Mouse (Mus musculus): ENCODE results near the gene Rtp3. TPM values are rescaled to one million over a fixed set of nuclear protein-coding genes. Genes with fewer than 3 reads are reported as not detected.

Rtp3 gene
- 3.0 TPM for polyA plus RNA-seq (2014; fragmentation: Illumina TruSeq; extraction: RNeasy Lipid Tissue Mini Kit (QIAGEN cat#74804); ENCODE audit: low read depth, low replicate concordance)

GRCm38 (mm10) chr9:110990204-110990603 lies at the start of gene Rtp3:
Gene Rtp3 (minus strand): TSS chr9:110990583.

DNA sequence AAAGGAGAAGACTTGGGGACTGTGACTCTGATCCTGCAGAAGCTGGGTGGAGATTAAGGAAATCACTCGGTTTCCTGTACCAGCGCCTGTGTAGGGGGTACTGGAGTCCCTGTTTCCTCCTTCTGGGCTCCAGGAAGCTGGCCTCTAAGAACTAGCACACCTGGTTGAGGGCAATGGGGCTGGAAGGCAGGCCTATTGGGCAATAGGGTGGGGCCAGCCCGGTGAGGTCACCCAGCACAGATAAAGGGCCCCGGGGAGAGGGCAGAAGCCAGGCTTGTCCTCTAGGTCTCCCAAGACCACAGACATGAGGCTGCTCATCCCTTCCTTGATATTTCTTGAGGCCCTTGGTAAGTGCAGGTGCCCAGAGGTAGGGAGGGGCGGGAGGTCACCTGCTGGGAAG lies 28.6 kb upstream of the Rtp3 start, which contains the start of gene Ltf:
TSS of gene Ltf (plus strand) at position 250 of the 400 bp plus-strand sequence.

DNA sequence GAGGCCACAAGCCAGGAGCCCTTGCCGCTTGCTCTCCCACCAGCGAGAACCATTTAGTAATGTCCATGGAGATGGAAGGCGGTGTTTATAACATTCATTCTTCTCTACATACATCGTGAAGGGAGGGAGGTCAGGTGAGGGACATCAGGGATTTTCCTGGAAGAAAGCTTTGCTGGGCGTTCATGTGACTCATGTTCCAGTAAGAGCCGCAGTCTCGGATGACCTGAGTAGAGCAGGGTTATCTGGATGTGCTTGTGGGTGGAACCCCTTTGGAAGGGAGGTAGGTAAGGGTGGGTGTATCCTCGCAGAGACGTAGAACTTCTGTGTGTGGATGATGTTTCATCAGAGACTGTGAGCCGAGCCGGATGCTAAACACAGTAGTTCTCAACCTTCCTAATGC lies 39.0 kb downstream of the Rtp3 start, which contains the start of gene Lrrc2:
TSS of gene Lrrc2 (plus strand) at position 149 of the 400 bp plus-strand sequence.

DNA sequence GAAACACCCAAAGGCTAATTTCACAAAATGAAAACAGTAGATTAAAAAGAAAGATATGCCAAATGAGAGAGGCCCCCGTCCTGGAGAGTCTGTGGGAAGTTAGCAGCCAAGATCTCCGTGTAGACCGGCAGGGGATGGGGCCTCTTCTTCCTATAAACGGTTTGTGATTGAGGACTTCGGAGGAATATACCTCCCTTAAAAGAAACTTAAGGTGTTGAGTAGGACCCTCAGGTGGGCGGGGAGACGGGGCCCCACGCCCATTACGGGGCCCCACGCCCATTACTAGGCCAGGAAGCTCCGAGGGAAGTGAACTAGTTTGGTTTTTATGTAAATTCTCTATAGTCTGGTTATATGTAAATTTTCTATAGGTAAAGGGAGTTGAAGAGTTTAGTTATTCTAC lies 44.5 kb downstream of the Rtp3 start, which contains the start of gene Tdgf1:
TSS of gene Tdgf1 (minus strand) at position 233 of the 400 bp plus-strand sequence.

Other genes with a start within 250 kb of the Rtp3 start
- gene Myl3, start 248.7 kb downstream of the Rtp3 start, polyA plus RNA-seq (2014; fragmentation: Illumina TruSeq; extraction: RNeasy Lipid Tissue Mini Kit (QIAGEN cat#74804); ENCODE audit: low read depth, low replicate concordance): not detected
- 10.3 TPM for gene Pth1r, start 243.4 kb downstream of the Rtp3 start, polyA plus RNA-seq (2014; fragmentation: Illumina TruSeq; extraction: RNeasy Lipid Tissue Mini Kit (QIAGEN cat#74804); ENCODE audit: low read depth, low replicate concordance)
- gene Prss42, start 192.4 kb downstream of the Rtp3 start, polyA plus RNA-seq (2014; fragmentation: Illumina TruSeq; extraction: RNeasy Lipid Tissue Mini Kit (QIAGEN cat#74804); ENCODE audit: low read depth, low replicate concordance): not detected
- gene Prss44, start 176.6 kb downstream of the Rtp3 start, polyA plus RNA-seq (2014; fragmentation: Illumina TruSeq; extraction: RNeasy Lipid Tissue Mini Kit (QIAGEN cat#74804); ENCODE audit: low read depth, low replicate concordance): not detected
- gene Prss43, start 163.9 kb downstream of the Rtp3 start, polyA plus RNA-seq (2014; fragmentation: Illumina TruSeq; extraction: RNeasy Lipid Tissue Mini Kit (QIAGEN cat#74804); ENCODE audit: low read depth, low replicate concordance): not detected
- gene Prss45, start 156.0 kb downstream of the Rtp3 start, polyA plus RNA-seq (2014; fragmentation: Illumina TruSeq; extraction: RNeasy Lipid Tissue Mini Kit (QIAGEN cat#74804); ENCODE audit: low read depth, low replicate concordance): not detected
- gene Prss46, start 146.1 kb downstream of the Rtp3 start, polyA plus RNA-seq (2014; fragmentation: Illumina TruSeq; extraction: RNeasy Lipid Tissue Mini Kit (QIAGEN cat#74804); ENCODE audit: low read depth, low replicate concordance): not detected
- not detected for gene Prss50, start 132.6 kb downstream of the Rtp3 start, polyA plus RNA-seq (2014; fragmentation: Illumina TruSeq; extraction: RNeasy Lipid Tissue Mini Kit (QIAGEN cat#74804); ENCODE audit: low read depth, low replicate concordance)
- 2.6 TPM for gene Als2cl, start 110.7 kb downstream of the Rtp3 start, polyA plus RNA-seq (2014; fragmentation: Illumina TruSeq; extraction: RNeasy Lipid Tissue Mini Kit (QIAGEN cat#74804); ENCODE audit: low read depth, low replicate concordance)
- 4.1 TPM for gene Tmie, start 110.5 kb downstream of the Rtp3 start, polyA plus RNA-seq (2014; fragmentation: Illumina TruSeq; extraction: RNeasy Lipid Tissue Mini Kit (QIAGEN cat#74804); ENCODE audit: low read depth, low replicate concordance)
- not detected for gene Fam240a, start 73.7 kb downstream of the Rtp3 start, polyA plus RNA-seq (2014; fragmentation: Illumina TruSeq; extraction: RNeasy Lipid Tissue Mini Kit (QIAGEN cat#74804); ENCODE audit: low read depth, low replicate concordance)
- not detected for gene Tdgf1, start 44.4 kb downstream of the Rtp3 start, polyA plus RNA-seq (2014; fragmentation: Illumina TruSeq; extraction: RNeasy Lipid Tissue Mini Kit (QIAGEN cat#74804); ENCODE audit: low read depth, low replicate concordance)
- not detected for gene Lrrc2, start 39.0 kb downstream of the Rtp3 start, polyA plus RNA-seq (2014; fragmentation: Illumina TruSeq; extraction: RNeasy Lipid Tissue Mini Kit (QIAGEN cat#74804); ENCODE audit: low read depth, low replicate concordance)
- 0.36 TPM for gene Ltf, start 28.7 kb upstream of the Rtp3 start, polyA plus RNA-seq (2014; fragmentation: Illumina TruSeq; extraction: RNeasy Lipid Tissue Mini Kit (QIAGEN cat#74804); ENCODE audit: low read depth, low replicate concordance)
- 2.3 TPM for gene Ccrl2, start 66.9 kb upstream of the Rtp3 start, polyA plus RNA-seq (2014; fragmentation: Illumina TruSeq; extraction: RNeasy Lipid Tissue Mini Kit (QIAGEN cat#74804); ENCODE audit: low read depth, low replicate concordance)
- 39.6 TPM for gene Lrrfip2, start 127.0 kb upstream of the Rtp3 start, polyA plus RNA-seq (2014; fragmentation: Illumina TruSeq; extraction: RNeasy Lipid Tissue Mini Kit (QIAGEN cat#74804); ENCODE audit: low read depth, low replicate concordance)